Mouse (Mus musculus) CD4-positive, CD25-positive, alpha-beta regulatory T cell, adult 2 months (primary cell): ENCODE data around the gene Pdf.
"Not testable (repeated sequence)": the region's sequence is repeated elsewhere in the genome, so short reads cannot be mapped to it uniquely, and the experiment has no call there.

Experiments
- DNase-seq: peaks from one replicate; pipeline ENCODE4 v3.0.0-alpha.2; 2012; ENCODE audit warnings: low read depth, low spot score

Gene Pdf

DNA sequence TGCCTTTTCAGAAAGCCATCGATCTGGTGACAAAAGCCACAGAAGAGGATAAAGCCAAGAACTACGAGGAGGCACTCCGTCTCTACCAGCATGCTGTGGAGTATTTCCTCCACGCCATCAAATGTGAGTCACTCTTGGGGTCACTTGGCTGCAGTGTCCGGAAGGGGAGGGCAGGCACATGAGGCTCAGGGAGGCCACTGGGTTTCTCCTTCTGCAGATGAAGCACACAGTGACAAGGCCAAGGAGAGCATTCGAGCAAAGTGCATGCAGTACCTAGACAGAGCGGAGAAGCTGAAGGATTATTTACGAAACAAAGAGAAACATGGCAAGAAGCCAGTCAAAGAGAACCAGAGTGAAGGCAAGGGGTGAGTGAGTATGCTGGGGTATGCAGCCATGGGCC, 11.8 kb downstream of the Pdf start:
- DNase-seq, result no peak

DNA sequence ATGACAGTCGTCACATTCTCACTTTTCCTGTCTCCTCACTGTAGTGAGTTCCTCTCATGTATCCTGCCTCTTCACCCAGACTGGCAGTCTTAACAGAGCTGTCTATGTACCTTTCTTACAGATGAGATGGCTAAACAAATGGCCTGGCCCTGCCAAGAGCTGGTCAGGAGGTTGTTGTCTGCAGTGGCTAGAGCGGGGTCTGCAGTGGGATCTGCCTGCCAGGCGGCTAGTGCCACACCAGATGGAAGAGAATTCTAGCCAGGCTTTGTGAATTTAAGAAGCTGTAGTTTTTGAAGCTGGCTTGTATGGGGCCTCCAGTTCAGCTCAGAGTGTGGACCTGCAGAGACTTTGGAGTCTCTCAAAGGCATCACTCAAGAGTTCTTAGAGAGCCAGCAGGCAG, 12.8 kb downstream of the Pdf start:
- no peak for DNase-seq

DNA sequence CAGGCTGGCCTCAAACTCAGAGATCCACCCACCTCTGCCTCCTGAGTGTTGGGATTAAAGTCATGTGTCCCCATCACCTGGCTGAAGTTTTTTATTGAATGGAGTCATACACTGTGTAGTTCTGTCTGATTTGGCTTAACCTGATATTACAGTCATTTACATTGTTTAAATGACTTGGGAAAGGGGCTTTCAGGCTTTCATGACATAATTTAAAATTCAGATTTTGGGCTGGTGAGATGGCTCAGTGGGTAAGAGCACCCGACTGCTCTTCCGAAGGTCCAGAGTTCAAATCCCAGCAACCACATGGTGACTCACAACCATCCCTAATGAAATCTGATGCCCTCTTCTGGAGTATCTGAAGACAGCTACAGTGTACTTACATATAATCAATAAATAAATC, 14.8 kb downstream of the Pdf start:
- DNase-seq, result not testable (repeated sequence)

DNA sequence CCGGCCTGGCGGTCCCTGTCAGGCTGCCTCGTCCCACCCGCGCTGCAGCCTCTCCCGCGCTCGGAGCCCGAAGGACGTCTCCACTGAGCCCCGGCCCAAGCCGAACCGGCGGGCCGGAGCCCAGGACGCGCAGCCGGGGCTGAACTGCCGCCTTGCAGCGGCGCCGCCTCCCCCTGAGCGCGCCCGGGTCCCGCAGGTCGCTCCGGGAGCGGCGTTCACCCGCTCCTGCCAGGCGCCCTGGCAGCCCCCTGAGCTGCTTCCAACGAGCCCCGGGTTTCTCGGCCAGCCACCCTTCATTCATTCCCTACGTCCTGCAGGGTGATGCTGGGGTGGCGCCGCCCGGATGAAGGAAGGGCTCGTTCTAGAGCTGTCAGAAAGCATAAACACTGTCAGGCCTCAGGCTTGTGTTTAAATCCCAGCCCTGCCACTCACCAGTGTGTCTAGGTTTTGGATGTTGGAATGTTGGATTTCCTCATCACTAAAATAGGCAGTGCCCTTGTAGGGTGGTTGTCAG, 16.8 kb downstream of the Pdf start:
- no peak for DNase-seq

DNA sequence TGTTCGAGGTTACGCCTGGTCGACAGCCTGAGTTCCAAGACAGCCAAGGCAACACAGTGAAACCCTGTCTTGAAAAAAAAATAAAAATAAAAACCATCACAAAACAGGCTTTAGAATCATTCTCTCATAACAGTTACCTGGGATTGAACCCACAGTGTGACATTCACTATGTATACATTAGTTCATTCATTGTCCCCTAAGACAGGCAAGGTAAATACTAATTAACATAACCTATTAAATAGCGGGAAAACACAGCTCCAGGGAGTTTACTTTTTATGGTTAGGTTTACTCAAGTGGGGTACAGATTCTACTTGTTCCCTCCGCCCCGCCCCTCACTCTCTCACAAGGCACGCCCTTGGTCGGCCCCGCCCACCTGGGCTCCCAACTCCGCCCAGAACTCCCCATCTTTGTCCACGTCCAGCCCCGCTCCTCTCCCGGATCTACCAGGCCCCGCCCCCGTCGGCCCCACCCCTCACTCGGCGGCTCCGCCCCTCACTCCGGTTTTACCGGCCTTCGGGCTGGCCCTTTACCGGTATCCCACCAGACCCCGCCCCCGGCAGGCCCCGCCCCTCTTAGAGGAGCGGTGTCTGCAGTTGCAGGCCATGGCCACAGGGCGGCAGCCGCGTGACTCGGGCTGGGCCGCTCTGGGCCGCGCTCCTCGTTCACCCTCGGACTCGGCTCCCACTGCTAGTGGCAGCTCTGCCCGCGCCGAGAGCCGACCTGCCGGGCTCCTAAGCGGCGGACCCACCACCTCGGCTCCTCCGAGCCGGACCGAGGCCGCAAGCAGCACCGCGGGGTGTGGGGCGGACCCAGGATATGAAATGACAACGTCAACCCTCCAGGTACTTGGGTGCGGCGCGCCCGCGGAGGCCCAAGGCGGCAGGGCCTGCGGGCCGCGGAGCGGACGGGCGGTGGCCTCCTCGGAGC, 17.5 kb downstream of the Pdf start, which contains the start of gene Vps4a:
Vps4a (plus strand) TSS at position 573 of the 927 bp plus-strand sequence.
- peak; percentile 95 for DNase-seq

DNA sequence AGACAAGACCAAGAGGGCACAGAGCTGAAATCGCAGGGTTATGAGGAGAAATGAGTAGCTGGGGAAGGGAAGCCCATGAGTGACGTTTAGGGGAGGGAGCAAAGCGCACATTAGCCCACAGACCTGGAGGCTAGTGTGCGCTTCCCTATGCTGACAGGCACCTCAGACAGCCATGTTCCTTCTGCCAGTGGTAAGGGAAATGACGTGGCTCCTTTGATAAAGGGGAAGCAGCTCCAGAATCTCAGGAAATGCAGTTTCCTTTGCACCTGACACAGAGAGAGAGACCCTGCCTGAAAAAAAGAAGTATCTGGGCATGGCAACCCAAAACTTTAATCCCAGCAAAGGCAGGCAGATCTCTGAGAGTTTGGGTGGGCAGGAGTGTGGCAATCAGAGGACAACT, 18.4 kb downstream of the Pdf start:
- peak; percentile 17 for DNase-seq

DNA sequence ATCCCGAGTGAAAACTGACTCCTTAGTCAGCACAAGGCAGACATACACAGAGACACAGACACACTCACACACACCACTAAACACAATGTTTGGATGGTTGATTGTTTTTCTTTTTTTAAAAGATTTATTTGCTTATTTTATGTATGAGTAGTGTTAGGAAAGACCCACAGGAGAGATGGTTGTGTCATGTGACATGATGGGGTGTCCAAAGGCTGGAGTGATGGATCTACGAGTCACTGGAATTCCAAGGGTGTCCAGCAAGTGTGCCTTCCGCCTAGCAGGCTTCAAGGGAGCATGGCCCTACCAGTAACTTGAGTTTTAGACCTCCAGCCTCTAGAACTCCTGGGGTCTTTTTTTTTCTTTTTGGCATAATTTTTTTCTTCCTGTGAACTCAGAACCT, 19.1 kb downstream of the Pdf start:
- no peak for DNase-seq

DNA sequence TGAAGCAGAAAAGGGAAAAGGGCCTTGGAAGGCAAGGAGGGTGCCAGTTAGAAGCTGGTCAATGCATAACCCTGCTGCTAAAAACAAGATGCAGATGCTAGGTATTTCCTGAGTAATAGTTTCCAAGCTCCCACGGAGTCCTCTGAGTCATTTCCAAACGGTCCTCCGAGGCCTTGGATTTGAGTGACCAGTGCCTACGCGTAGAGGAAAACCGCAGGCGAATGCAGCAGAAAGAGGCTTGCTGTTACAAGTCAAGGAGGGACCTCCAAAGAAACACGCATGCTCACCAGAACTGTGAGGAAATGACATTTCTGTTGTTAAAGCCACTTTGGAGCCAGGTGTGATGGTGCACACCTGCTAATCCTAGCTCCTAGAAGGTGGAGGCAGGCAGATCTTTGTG, 24.9 kb downstream of the Pdf start:
- DNase-seq, result no peak

DNA sequence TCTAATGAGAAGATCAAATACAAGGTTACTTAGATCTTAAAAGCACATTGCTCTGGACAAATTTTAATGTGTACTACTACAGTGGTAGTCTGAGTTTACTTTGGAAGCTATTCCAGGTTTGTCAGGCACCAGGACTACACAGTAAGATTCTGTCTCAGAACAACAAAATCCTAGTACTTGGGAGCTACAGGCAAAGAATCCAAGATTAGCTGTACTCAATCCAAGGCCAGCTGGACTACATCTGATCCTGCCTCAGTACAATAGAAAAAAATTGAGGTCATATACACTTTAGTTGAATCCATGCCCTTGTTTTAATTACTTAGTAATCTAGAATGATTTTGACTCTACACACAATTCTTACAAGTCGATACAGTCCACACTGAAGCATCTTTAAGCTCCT, 33.5 kb downstream of the Pdf start:
- no peak for DNase-seq

DNA sequence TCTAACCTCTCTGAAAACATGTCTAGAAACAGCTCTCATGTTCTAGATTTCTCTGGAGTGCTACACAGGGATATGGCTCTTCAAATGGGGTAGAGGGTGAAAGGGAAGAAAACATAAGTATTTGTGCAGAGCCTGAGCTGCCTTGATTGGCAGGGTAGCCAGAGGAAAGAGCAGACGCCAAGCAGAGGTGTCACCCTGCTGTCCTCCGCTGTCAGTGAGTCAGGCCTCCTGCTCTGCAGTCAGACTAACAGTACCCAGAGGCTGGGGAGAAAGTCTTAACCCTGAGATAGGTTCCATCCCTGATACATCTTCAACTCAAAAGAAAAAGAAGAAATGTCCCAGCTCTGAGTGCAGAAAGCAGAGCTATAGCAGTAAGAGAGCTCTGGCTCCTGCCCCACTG, 35.7 kb downstream of the Pdf start:
- no peak for DNase-seq

DNA sequence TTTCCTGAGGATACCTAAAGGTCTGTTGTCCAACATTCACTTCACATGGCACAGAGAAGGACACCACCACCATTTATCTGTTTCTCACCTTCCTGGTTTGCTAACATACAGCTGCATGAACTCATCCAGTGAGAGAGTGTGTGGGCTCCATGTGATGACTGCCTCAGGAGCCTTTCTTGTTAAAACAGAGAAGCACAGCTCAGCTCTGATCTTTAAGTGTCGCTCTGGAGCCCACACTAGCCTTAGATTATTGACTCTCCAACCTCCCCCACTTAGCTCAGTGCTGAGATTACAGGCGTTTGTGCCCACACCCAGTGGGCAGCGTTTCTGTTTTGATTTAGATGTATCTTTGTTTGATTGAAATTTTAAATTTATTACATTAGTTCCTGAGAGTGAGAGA, 40.6 kb downstream of the Pdf start:
- DNase-seq, result no peak

DNA sequence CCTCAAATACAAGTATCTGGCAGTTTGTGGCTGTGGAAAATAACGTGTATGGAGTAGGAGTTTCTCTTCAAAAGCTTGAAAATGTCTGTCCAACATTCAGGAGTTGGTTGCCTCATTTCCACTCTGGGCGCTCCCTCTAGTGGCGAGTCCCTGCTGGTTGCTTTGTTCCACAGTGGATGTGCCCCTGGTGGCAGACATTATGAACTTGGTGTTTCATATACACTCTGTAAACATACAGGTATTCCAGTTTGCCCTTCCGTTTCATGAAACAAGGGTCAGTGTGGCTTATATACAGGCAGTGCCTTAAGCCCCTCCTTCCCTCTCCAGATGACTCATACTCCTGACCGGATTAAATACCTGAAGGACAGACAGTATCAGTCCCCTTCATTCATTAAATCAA, 45.9 kb downstream of the Pdf start:
- peak; percentile 92 for DNase-seq

DNA sequence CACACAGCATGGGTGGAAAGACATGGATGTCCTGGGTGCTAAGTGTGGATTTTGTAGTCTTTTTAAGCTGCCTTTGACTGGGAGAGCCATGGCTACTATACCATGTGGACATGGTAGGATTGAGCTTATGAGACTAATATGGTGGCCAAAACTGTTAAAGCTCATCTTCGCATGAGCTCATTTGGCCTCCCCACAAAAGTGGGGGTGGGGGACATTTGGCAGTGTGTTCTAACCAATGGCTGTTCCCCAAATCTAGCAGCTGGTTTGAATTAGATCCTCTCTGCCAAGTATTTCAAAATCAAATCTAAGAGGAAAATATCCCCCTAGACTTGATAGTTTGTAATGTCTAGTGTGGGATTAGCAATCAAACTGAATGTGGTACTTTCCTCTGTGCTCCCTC, 49.3 kb downstream of the Pdf start:
- DNase-seq, result no peak

DNA sequence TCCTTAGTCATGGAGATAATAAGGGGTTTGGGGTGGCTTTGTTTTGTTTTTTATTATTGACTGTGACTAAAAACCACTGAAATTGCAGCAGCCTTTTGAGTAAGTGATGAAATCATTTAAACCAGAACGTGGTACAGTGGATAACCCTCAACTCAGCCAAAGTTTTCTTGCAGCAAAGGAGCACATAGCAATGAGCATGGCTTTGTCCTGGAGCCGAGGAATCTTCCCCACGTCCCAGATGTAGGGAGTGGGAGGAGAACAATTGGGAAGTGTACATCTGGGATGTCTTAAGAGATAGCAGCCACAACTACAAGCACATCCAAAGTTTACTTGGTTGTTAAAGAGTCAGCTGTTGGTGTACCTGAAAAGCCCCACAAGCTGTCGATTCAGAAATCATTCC, 51.0 kb downstream of the Pdf start:
- no peak for DNase-seq

DNA sequence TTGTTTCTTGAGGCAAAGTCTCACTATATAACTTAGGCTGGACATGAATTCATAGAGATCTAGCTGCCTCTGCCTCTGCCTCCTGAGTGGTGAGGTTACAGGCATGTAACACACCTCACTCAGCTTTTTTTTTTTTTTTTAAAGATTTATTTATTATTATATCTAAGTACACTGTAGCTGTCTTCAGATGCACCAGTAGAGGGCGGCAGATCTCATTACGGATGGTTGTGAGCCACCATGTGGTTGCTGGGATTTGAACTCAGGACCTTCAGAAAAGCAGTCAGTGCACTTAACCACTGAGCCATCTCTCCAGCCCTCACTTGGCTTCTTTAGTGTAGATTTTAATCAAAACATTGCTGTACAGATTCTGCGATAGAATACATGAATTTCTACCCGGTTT, 52.1 kb downstream of the Pdf start:
- peak; percentile 44 for DNase-seq
